Mouse (Mus musculus) thymus, adult 2 months (tissue): ENCODE data around the gene Zfp92. TPM values are rescaled to one million over a fixed set of nuclear protein-coding genes. Genes with fewer than 3 reads are reported as not detected.

ENCODE experiments used
- DNase-seq: peaks from one replicate; pipeline ENCODE4 v3.0.0; 2021
- H3K27ac ChIP-seq: fragments of 200-500 bp; 2 replicates; pipeline ENCODE4 v1.5.1; 2012; ENCODE audit warnings: low read length, control low read depth; ENCODE audit not compliant: control insufficient read depth, insufficient read depth
- H3K27me3 ChIP-seq: fragments of 200-500 bp; 2 replicates; pipeline ENCODE4 v1.6.1; 2012; ENCODE audit warnings: mild to moderate bottlenecking, low read length, moderate library complexity, mixed read lengths; ENCODE audit not compliant: control insufficient read depth, insufficient read depth
- H3K36me3 ChIP-seq: fragments of 200-500 bp; 2 replicates; pipeline ENCODE4 v1.6.1; 2012; ENCODE audit warnings: mild to moderate bottlenecking, low read length, moderate library complexity; ENCODE audit not compliant: control insufficient read depth, insufficient read depth
- H3K4me1 ChIP-seq: fragments of 200-500 bp; replicated peaks from 2 replicates; pipeline ENCODE4 v1.6.1; 2012; ENCODE audit warnings: low read length; ENCODE audit not compliant: control insufficient read depth, insufficient read depth
- H3K4me3 ChIP-seq: fragments of 200-500 bp; 2 replicates; pipeline ENCODE4 v1.5.1; 2012; ENCODE audit warnings: mild to moderate bottlenecking, low read length, control low read depth, moderate library complexity; ENCODE audit not compliant: control insufficient read depth, insufficient read depth
- CTCF ChIP-seq: fragments of 200-500 bp; IDR thresholded peaks from 2 replicates; pipeline ENCODE4 v1.5.1; 2012; ENCODE audit warnings: mild to moderate bottlenecking, control low read depth, low read length, moderate library complexity, borderline replicate concordance; ENCODE audit not compliant: control insufficient read depth, poor library complexity, insufficient read depth; ENCODE audit errors: extremely low read depth
- POLR2A ChIP-seq: fragments of 200-500 bp; IDR thresholded peaks from 2 replicates; pipeline ENCODE4 v1.6.1; 2012; ENCODE audit warnings: mild to moderate bottlenecking, low read length, control low read depth, moderate library complexity; ENCODE audit not compliant: control insufficient read depth, poor library complexity, insufficient read depth; ENCODE audit errors: extremely low read depth
- WGBS: fragments of 180-500 bp; shearing (Covaris S2); methylation state at CpG from one replicate; pipeline ENCODE4 v1.1.7; 2018; 5-methylcytosine and 5-hydroxymethylcytosine counted together
- polyA plus RNA-seq: library from polyadenylated mRNA; depleted of rRNA; stranded (reverse); fragments of >200 nt; gene quantifications from 2 replicates; pipeline ENCODE4 v1.2.3, GENCODE M21; 2012

The Zfp92 gene
- polyA plus RNA-seq, 1 experiment: 0.07 TPM

DNA sequence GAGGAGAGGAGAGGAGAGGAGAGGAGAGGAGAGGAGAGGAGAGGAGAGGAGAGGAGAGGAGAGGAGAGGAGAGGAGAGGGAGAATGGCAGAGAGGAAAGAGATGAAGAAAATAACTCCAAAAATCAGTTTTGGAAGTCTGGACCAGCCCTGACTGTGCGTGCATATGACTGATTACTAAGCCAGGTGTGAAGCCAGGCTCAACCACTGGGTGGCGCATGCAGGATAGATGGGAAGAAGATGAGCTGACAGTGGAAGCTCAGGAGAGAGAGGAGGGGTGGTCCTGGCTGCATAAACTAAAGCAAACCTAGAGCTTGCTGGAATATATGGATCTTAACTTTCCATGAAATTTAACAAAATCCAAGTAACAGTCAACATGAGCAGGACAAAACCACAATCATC, 41.1 kb downstream of the Zfp92 start:
- no peak overlapping the region for H3K4me3 ChIP-seq
- no peaks in the 10 kb centered on the region for H3K4me1 ChIP-seq
- no peaks in the 10 kb centered on the region for H3K27me3 ChIP-seq
- peak; percentile 71 for DNase-seq
- TF ChIP-seq POLR2A (no peak), CTCF (no peak)
- no peaks in the 10 kb centered on the region for H3K36me3 ChIP-seq
- no peak overlapping the region for H3K27ac ChIP-seq
- WGBS: 56% methylated on average over 2 of the region's 2 CpGs

DNA sequence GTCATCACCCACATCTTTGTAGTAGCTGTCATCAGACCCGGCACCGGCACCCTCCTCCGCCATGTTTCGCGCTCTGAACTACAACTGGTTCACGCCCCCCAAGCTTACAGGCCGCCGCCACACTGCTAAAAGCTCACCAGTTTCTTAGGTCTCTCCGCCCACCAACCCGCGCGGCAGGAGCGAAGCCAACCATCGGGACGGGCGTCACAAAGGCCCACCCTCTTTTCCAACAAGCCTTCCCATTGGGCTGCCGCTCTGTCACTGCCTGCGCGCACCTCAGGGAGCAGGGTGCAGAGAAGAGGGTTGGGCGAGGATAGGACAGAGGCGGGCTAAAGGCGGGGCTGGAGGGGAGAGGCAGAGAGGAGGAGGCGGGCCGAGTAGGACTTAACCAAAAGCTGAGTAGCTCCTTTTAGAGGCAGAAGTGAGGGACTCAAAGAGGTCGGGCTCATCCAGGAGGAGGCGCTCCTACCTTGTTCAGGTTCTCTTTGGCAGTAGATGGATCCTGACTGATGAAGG, 48.0 kb downstream of the Zfp92 start, which contains the start of gene Haus7:
Gene Haus7 (minus strand): TSS at position 168 of the 516 bp plus-strand sequence.
- Histone ChIP-seq H3K4me3 (peak within 1 kb of the TSS; percentile 80), H3K4me1 (peaks cover 5% of the 10 kb centered on the region), H3K27ac (no peak within 1 kb of the TSS), H3K36me3 (no peaks in the 10 kb centered on the region), H3K27me3 (no peaks in the 10 kb centered on the region)
- WGBS: 0% methylated on average over 25 of the region's 26 CpGs
- TF ChIP-seq CTCF (0 out of 2 replicates have a peak, but pooled peaks have one; percentile 39), POLR2A (no peak)
- peak; percentile 86 for DNase-seq

DNA sequence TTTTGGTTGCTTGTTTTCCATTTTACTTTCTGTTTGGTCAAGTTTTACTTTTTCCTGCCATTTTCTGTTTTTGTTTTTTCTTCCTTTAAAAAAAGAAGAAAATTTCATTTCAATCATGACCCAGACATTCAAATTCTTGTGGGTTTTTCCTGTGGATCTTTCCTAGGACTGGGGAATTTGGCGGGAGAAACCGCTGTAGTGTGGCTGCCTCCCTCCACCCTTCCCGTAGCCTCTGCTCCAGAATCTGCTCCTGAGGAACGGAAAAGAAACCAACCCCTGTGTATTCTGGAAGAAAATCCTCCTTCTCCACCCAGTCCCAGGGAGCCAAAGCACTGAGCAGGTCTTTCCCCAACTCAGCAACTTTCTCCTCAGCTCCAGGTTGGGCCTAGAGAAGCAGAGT, 49.9 kb downstream of the Zfp92 start:
- no peak overlapping the region for H3K27ac ChIP-seq

DNA sequence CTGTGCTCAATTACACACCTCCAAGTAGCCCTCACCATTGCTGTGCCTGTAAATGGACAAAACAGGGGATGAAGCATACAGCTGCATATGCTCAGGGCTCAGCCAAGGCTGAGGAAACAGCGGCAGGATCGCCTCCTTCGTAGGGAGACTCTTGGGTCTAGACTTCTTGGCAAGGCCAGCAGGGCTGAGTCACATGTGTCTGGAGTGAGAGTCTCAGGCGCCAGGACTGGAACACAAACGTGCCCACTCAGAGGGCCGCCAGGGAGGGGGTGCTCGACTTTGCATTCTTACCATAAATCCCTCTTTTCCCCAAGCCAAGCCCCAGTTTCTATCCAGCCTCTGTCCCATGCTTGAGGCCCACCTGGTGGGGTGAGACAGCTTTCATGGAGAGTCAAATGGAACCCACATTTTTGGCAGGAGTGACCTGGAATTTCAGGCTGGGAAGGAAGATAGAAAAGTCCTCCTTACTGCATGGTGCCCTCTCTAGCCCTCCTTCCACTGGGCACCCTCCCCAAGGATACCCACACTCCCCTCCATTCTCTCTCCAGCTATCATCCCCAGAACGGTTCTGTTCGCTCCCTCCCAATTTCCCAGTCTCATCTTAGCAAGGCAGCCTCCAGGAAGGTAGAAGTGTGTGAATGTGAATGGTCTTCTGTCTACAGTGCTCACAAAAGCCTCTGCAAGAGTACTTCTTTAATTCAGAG, 54.7 kb downstream of the Zfp92 start:
- H3K27me3 ChIP-seq: no peaks in the 10 kb centered on the region
- no peak for TF ChIP-seq POLR2A
- no peak for TF ChIP-seq CTCF
- H3K4me3 ChIP-seq: no peak overlapping the region
- no peaks in the 10 kb centered on the region for H3K4me1 ChIP-seq
- no peak for DNase-seq
- WGBS: 87% methylated on average over 9 of the region's 9 CpGs
- H3K36me3 ChIP-seq: no peaks in the 10 kb centered on the region
- H3K27ac ChIP-seq: no peak overlapping the region

More for the DNA sequence above, 49.9 kb downstream of the Zfp92 start:
- Histone ChIP-seq H3K4me1 (peaks cover 5% of the 10 kb centered on the region), H3K27me3 (no peaks in the 10 kb centered on the region), H3K4me3 (no peak overlapping the region), H3K36me3 (no peaks in the 10 kb centered on the region)
- no peak for DNase-seq
- TF ChIP-seq CTCF (no peak), POLR2A (no peak)
- 90% methylated on average over 4 of the region's 4 CpGs for whole genome bisulfite sequencing

DNA sequence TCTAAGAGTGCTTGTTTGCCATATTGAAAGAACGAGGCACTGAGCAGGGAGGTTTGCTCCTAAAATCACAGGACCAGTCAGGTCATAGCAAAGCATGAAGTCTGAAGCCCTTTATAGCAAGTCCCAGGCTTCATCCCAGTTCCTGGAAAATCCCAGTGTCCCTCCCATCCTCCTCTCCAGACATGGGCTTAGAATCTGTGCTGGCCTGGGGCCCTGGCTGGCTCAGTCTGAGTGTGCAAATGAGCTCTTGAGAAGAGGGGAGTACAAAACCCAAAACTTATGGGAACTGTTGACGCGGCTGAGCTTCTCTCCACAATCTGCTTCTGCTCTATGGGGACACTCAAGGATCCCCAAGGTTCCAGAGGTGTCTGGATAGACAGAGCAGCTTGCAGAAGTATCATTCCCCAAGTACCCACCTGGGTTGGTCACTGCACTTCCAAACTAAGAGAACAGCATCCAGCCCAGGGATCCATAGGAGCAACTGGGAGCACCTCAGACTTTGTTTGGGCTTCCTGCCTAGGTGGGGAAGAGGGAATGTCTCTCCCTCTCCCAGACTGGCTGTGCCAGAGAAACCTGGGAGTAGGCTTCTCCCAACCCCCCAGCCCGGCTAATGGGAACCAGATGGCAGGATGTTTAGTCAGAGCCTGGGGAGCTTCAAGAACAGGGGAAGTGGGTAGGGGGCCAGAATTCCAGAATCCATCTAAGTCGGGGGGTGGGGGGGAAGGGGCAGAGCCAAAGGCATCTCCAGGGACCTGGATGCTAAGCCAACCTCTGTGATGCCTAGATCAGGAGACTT, 56.7 kb downstream of the Zfp92 start:
- Histone ChIP-seq H3K4me3 (no peak overlapping the region), H3K27me3 (no peaks in the 10 kb centered on the region), H3K4me1 (no peaks in the 10 kb centered on the region), H3K36me3 (no peaks in the 10 kb centered on the region), H3K27ac (no peak overlapping the region)
- TF ChIP-seq CTCF (no peak), POLR2A (no peak)
- no peak for DNase-seq
- WGBS: 85% methylated on average over 5 of the region's 5 CpGs

DNA sequence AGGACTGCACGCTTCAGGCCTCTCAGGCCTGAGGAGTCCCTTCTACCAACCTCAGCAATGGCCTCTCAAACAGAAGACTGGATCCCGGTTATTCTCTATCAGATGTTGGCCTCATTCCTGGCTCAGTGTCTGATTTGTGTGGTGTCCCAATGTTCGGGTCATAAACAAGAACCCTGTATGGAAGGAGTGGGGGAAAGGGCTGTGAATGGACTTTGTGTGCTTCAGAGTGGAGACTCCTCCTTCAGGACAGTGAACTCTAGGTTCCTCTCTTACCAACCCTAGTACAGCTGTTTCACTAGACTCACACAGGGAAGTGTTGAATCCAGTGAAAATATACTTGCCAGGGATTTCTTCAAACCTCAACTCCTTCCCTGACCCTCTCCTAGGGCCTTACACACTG, 57.4 kb downstream of the Zfp92 start:
- Histone ChIP-seq H3K27ac (no peak overlapping the region), H3K27me3 (no peaks in the 10 kb centered on the region)

More for the DNA sequence above, 57.4 kb downstream of the Zfp92 start:
- 91% methylated on average over 3 of the region's 3 CpGs for WGBS
- Histone ChIP-seq H3K4me3 (no peak overlapping the region), H3K4me1 (no peaks in the 10 kb centered on the region), H3K36me3 (no peaks in the 10 kb centered on the region)
- DNase-seq: no peak
- TF ChIP-seq CTCF (no peak), POLR2A (no peak)
